Mouse (Mus musculus): ENCODE data around the gene Sys1. TPM values are rescaled to one million over a fixed set of nuclear protein-coding genes. Genes with fewer than 3 reads are reported as not detected.

Sys1 gene
- polyA plus RNA-seq, 2 experiments: 48.4 to 73.1 TPM

DNA sequence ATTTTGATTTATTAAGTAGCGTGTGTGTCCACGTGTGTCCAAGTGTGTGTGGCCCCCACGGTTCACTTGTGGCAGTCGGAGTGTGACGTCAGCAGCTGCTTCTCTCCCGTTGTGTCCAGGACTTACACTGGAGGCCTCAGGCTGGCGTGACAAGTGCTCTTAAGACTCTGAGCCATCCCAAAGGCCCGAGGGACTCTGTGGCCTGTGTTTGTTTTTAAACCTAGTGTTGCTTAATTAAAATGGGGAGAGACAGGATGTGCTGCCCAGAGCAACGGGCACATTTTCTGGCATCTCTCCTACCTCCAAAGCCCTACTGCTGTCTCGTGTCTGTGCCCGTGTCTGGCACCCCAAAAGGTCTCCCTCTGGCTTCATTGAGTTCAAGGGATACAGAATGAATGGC lies 33.3 kb upstream of the Sys1 start:
- no peak overlapping the region for H3K4me2 ChIP-seq (replicated peaks; ENCODE audit: low read depth, low read length, severe bottlenecking)
- WGBS: 87% methylated on average over 11 of the region's 11 CpGs
- no peaks in the 10 kb centered on the region for H3K9me3 ChIP-seq (ENCODE audit: control insufficient read depth, low read length)
- peaks cover 47% of the 10 kb centered on the region for H3K36me3 ChIP-seq (ENCODE audit: control insufficient read depth, insufficient read depth, low read length)
- no peak for DNase-seq (ENCODE audit: low spot score)
- H3K27ac ChIP-seq (replicated peaks; ENCODE audit: low read depth, low read length): no peak overlapping the region
- no peak for TF ChIP-seq POLR2A (IDR thresholded peaks at IDR 0.05; ENCODE audit: borderline replicate concordance, extremely low read depth, insufficient read depth, insufficient read length)
- ATAC-seq (ENCODE audit: low FRiP score, low read depth): no peak
- no peak overlapping the region for H3K9ac ChIP-seq (ENCODE audit: low read depth, low read length, severe bottlenecking)
- no peak overlapping the region for H3K4me3 ChIP-seq (replicated peaks; ENCODE audit: low read length)
- H3K4me1 ChIP-seq (ENCODE audit: control insufficient read depth, insufficient read depth, low read length): peaks cover 10% of the 10 kb centered on the region; the same call in 1 of the 2 replicates
- H3K27me3 ChIP-seq (ENCODE audit: control insufficient read depth, insufficient read depth, low read length): no peaks in the 10 kb centered on the region

DNA sequence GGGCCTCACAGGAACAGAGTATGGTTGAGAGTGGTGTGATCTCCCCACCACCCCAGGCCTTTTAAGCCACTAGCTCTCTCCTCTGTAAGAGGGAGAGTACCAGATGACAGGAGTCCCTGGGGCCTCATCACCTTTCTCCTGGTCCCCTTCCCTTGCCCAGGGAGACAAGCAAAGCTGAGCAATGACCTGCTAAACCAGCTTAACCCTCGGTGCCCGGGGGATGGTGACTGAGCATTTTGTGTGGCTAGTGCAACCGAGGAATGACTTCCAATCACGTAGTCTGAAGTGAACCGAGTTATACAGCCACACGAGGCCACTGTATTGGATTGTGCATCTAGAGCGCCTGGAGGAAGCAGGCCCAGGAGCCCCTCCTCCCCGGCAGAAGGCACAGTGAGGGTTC lies 32.4 kb upstream of the Sys1 start:
- Histone ChIP-seq H3K36me3 (ENCODE audit: control insufficient read depth, insufficient read depth, low read length) (peaks cover 55% of the 10 kb centered on the region), H3K27me3 (ENCODE audit: control insufficient read depth, insufficient read depth, low read length) (no peaks in the 10 kb centered on the region), H3K9ac (ENCODE audit: low read depth, low read length, severe bottlenecking) (no peak overlapping the region), H3K4me2 (replicated peaks; ENCODE audit: low read depth, low read length, severe bottlenecking) (no peak overlapping the region), H3K9me3 (ENCODE audit: control insufficient read depth, low read length) (no peaks in the 10 kb centered on the region), H3K27ac (replicated peaks; ENCODE audit: low read depth, low read length) (no peak overlapping the region), H3K4me3 (replicated peaks; ENCODE audit: low read length) (no peak overlapping the region), H3K4me1 (ENCODE audit: control insufficient read depth, insufficient read depth, low read length) (0 out of 2 replicates have a peak, but pooled peaks cover 4% of the 10 kb centered on the region)
- no peak for TF ChIP-seq POLR2A (IDR thresholded peaks at IDR 0.05; ENCODE audit: borderline replicate concordance, extremely low read depth, insufficient read depth, insufficient read length)
- DNase-seq (ENCODE audit: low spot score) (no peak), ATAC-seq (ENCODE audit: low FRiP score, low read depth) (no peak)
- 89% methylated on average over 8 of the region's 8 CpGs for WGBS

DNA sequence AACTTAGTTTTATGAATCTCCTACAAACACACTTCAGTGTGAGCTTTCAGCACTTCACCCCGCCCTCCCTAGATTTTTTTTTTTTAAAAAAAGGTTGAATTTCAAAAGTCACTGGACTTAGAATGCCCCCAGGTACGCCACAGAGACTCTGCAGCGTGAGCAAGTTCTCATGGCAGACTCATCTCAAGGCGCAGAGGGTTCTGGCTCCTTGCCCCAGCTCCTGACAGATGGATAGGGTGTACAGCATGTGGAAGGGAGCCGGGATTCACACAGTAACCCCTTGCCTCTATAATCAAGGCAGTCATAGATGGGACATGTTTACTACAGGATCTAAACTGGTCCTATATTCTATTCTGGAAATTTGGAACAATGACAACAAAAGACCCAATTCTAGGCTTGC lies 31.4 kb upstream of the Sys1 start:
- Histone ChIP-seq H3K4me2 (replicated peaks; ENCODE audit: low read depth, low read length, severe bottlenecking) (no peak overlapping the region), H3K9ac (ENCODE audit: low read depth, low read length, severe bottlenecking) (no peak overlapping the region), H3K36me3 (ENCODE audit: control insufficient read depth, insufficient read depth, low read length) (peaks cover 57% of the 10 kb centered on the region), H3K4me3 (replicated peaks; ENCODE audit: low read length) (no peak overlapping the region), H3K27ac (replicated peaks; ENCODE audit: low read depth, low read length) (no peak overlapping the region), H3K27me3 (ENCODE audit: control insufficient read depth, insufficient read depth, low read length) (no peaks in the 10 kb centered on the region), H3K4me1 (ENCODE audit: control insufficient read depth, insufficient read depth, low read length) (peaks cover 6% of the 10 kb centered on the region; the same call in 1 of the 2 replicates), H3K9me3 (ENCODE audit: control insufficient read depth, low read length) (no peaks in the 10 kb centered on the region)
- no peak for TF ChIP-seq POLR2A (IDR thresholded peaks at IDR 0.05; ENCODE audit: borderline replicate concordance, extremely low read depth, insufficient read depth, insufficient read length)
- 75% methylated on average over 5 of the region's 5 CpGs for WGBS
- ATAC-seq (ENCODE audit: low FRiP score, low read depth) (no peak), DNase-seq (ENCODE audit: low spot score) (no peak)

DNA sequence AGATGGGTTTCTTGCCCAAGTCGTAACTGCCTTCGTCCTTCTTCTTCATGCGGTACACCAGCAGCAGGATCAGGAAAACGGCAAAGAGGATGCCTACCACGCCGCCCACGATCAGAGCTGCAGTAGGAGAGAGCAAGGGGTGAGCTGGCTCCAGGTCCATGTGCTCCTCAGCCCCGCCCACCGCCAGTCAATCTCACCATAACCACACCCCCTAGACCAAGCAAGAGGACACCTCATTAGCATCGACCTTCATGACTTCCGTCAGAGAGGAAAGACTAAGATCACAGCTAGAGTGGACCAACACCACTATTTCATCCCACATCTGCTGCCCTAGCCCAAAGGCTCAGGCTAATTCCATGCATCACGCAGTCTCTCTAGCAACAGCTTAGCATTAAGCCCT lies 30.6 kb upstream of the Sys1 start:
- H3K27ac ChIP-seq (replicated peaks; ENCODE audit: low read depth, low read length): no peak overlapping the region
- no peak for DNase-seq (ENCODE audit: low spot score)
- no peak for TF ChIP-seq POLR2A (IDR thresholded peaks at IDR 0.05; ENCODE audit: borderline replicate concordance, extremely low read depth, insufficient read depth, insufficient read length)
- peaks cover 57% of the 10 kb centered on the region for H3K36me3 ChIP-seq (ENCODE audit: control insufficient read depth, insufficient read depth, low read length)
- H3K4me2 ChIP-seq (replicated peaks; ENCODE audit: low read depth, low read length, severe bottlenecking): no peak overlapping the region
- H3K4me3 ChIP-seq (replicated peaks; ENCODE audit: low read length): no peak overlapping the region
- H3K27me3 ChIP-seq (ENCODE audit: control insufficient read depth, insufficient read depth, low read length): no peaks in the 10 kb centered on the region
- H3K4me1 ChIP-seq (ENCODE audit: control insufficient read depth, insufficient read depth, low read length): peaks cover 13% of the 10 kb centered on the region
- WGBS: 26% methylated on average over 12 of the region's 12 CpGs
- no peak overlapping the region for H3K9ac ChIP-seq (ENCODE audit: low read depth, low read length, severe bottlenecking)
- ATAC-seq (ENCODE audit: low FRiP score, low read depth): no peak
- no peaks in the 10 kb centered on the region for H3K9me3 ChIP-seq (ENCODE audit: control insufficient read depth, low read length)

DNA sequence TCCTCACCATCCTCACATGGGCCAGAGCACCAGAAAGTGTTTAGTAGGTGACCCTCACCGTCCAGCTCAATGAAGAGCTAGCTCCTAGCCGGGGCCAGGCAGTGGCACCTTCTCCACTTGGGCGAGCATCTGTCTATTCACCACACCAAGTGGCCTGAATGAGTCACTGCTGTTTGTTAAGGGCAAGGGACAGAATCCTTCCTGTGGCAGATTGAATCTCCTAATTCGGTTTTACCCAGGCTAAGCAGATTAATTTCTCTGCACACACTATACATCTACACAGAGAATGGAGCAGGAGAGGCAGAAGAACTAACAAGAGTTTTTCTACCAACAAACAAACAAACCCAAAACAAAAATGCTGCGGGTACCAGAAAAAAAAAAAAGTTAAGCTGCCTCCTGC lies 29.8 kb upstream of the Sys1 start:
- no peak for DNase-seq (ENCODE audit: low spot score)
- 84% methylated on average over 5 of the region's 5 CpGs for WGBS
- H3K4me2 ChIP-seq (replicated peaks; ENCODE audit: low read depth, low read length, severe bottlenecking): no peak overlapping the region
- peaks cover 21% of the 10 kb centered on the region for H3K4me1 ChIP-seq (ENCODE audit: control insufficient read depth, insufficient read depth, low read length)
- no peaks in the 10 kb centered on the region for H3K27me3 ChIP-seq (ENCODE audit: control insufficient read depth, insufficient read depth, low read length)
- no peak overlapping the region for H3K4me3 ChIP-seq (replicated peaks; ENCODE audit: low read length)
- ATAC-seq (ENCODE audit: low FRiP score, low read depth): no peak
- H3K36me3 ChIP-seq (ENCODE audit: control insufficient read depth, insufficient read depth, low read length): peaks cover 57% of the 10 kb centered on the region
- H3K27ac ChIP-seq (replicated peaks; ENCODE audit: low read depth, low read length): no peak overlapping the region
- TF ChIP-seq POLR2A (IDR thresholded peaks at IDR 0.05; ENCODE audit: borderline replicate concordance, extremely low read depth, insufficient read depth, insufficient read length): no peak
- H3K9ac ChIP-seq (ENCODE audit: low read depth, low read length, severe bottlenecking): no peak overlapping the region
- no peaks in the 10 kb centered on the region for H3K9me3 ChIP-seq (ENCODE audit: control insufficient read depth, low read length)

DNA sequence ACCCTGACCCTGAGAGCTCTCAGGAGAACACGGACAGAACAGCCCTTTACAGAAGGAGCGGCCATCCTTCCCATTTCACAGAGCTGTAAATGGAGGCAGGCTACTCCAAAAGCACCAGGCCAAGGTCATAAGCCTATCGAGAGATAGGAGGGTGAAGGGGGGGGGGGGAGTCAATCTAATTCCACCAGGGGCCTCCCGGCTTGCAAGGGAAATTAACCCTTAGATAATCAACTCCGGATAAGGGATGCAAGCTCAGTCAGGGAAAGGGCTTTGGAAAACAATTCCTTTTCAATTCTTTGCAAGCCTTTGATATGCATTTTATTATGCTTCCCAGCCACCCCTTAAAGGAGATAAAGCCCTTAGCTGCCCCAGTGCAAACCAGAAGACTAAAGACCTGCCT lies 28.3 kb upstream of the Sys1 start:
- ATAC-seq (ENCODE audit: low FRiP score, low read depth) (no peak), DNase-seq (ENCODE audit: low spot score) (no peak)
- H3K27me3 ChIP-seq (ENCODE audit: control insufficient read depth, insufficient read depth, low read length): no peaks in the 10 kb centered on the region
- H3K9ac ChIP-seq (ENCODE audit: low read depth, low read length, severe bottlenecking): no peak overlapping the region
- no peak overlapping the region for H3K4me3 ChIP-seq (replicated peaks; ENCODE audit: low read length)
- TF ChIP-seq POLR2A (IDR thresholded peaks at IDR 0.05; ENCODE audit: borderline replicate concordance, extremely low read depth, insufficient read depth, insufficient read length): no peak
- no peaks in the 10 kb centered on the region for H3K9me3 ChIP-seq (ENCODE audit: control insufficient read depth, low read length)
- 36% methylated on average over 5 of the region's 5 CpGs for whole genome bisulfite sequencing
- H3K4me2 ChIP-seq (replicated peaks; ENCODE audit: low read depth, low read length, severe bottlenecking): no peak overlapping the region
- H3K36me3 ChIP-seq (ENCODE audit: control insufficient read depth, insufficient read depth, low read length): peaks cover 53% of the 10 kb centered on the region
- peaks cover 31% of the 10 kb centered on the region for H3K4me1 ChIP-seq (ENCODE audit: control insufficient read depth, insufficient read depth, low read length)
- no peak overlapping the region for H3K27ac ChIP-seq (replicated peaks; ENCODE audit: low read depth, low read length)

Data from limb, embryonic 14.5 days (tissue).